Mouse (Mus musculus) cerebellum, adult 18-20 months (tissue): ENCODE data around the gene B3gnt8.

Source experiments
- DNase-seq, 2 experiments: peaks; one replicate each; pipeline ENCODE4 v3.0.0; 2021

Gene B3gnt8

DNA sequence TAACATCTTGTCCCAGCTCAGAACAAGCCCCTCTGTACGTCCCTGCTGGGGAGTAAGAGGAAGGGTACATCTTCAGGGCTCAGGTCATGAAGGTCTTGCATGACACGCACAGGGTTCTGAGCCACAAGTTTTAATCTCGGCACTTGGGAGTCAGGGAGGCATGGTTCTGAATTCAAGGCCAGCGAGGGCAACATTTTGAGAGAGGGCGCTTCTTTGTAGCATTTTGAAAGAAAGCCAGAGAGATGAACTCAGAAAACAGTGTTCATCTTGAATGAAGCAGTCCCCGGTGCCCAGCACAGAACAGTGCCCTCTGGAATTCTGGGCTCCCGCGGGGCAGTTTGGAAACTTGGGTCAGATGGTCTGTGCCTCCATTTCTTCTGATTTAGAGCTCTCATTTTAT, 39.9 kb downstream of the B3gnt8 start:
- DNase-seq = no peak

- no peak for DNase-seq
These were observed 42.7 kb downstream of the B3gnt8 start for GRCm38 (mm10) chr7:25669158-25669557.

GRCm38 (mm10) chr7:25669631-25670030, 43.2 kb downstream of the B3gnt8 start:
- no peak for DNase-seq

GRCm38 (mm10) chr7:25670096-25670495, 43.6 kb downstream of the B3gnt8 start:
- DNase-seq = no peak

GRCm38 (mm10) chr7:25671686-25672085, 45.2 kb downstream of the B3gnt8 start:
- no peak for DNase-seq

GRCm38 (mm10) chr7:25672442-25672841, 46.0 kb downstream of the B3gnt8 start:
- DNase-seq = no peak

DNA sequence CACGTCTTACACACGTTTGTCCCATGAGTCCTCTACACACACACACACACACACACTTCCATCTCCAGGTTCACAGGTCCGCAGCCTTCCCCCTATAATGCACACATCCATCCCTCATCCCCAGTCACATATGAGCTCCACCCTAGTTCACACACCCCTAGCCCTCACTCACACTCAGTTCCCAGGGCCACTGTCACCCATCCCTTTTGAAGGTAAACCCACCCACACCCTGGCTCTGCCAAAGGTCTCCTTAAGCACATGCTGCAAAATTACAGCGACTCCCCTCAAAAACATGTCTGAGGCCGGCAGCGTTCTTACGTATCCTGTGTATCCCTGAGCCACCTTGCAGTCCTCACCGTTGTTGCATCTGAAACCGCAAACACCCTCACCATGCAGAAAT, 47.8 kb downstream of the B3gnt8 start:
- DNase-seq = no peak

- no peak for DNase-seq
These were observed 48.4 kb downstream of the B3gnt8 start, which contains the start of gene Tmem91 for GRCm38 (mm10) chr7:25674719-25675300. Gene Tmem91, minus strand, starts transcription at chr7:25675166.

DNA sequence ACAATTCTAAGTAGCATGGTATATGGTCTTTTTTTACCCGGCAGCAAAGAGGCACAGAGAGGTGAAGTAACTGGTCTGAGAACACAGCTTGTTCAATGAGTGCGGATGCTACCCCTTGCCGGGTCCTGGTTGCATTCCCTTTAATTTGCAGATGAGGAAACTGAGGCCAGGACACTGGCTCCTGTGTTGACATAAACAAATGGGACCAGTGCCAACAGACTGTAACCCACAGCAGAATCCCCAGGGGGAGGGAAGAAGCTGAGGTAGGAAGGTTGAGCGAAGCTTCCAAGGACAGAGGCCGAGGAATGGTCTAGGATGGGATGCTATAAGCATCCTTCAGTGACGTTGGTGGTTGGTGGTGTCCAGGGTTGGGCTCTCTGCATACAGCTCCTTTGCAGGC, 49.0 kb downstream of the B3gnt8 start:
- DNase-seq = no peak

GRCm38 (mm10) chr7:25676085-25676781, 49.8 kb downstream of the B3gnt8 start:
- DNase-seq = peak; percentile 96 to 100

GRCm38 (mm10) chr7:25677013-25677412, 50.6 kb downstream of the B3gnt8 start:
- no peak for DNase-seq

DNA sequence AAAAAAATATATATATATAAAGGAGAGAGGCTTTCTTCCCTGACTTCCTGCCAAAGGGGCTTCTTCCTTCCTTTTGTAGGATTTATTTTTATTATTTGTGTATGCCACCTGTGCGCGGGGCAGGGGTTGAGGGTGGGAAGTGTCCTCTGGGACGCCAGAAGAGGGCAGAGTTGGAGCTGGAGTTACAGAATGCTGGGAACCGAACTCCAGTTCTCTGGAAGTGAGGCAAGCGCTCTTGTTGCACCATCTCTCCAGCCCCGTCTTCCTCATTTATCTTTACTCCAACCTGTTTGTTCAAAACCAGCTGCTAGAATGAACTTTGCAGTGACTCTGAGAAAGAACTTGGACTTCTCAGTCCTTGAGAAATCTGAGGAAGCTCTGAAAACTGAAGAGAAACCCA, 53.5 kb downstream of the B3gnt8 start:
- DNase-seq = no peak

GRCm38 (mm10) chr7:25680514-25681258, 54.2 kb downstream of the B3gnt8 start, which contains the start of gene B9d2:
Gene B9d2, plus strand, starts transcription at chr7:25680780.
- peak; percentile 90 to 91 for DNase-seq

- no peak for DNase-seq
These were observed 55.1 kb downstream of the B3gnt8 start for GRCm38 (mm10) chr7:25681341-25682231.

GRCm38 (mm10) chr7:25683474-25684180, 57.2 kb downstream of the B3gnt8 start:
- DNase-seq = no peak

- no peak for DNase-seq
These were observed 58.2 kb downstream of the B3gnt8 start for GRCm38 (mm10) chr7:25684659-25685058.
